Mouse (Mus musculus) left cerebral cortex, postnatal 25 days (tissue): ENCODE measurements around the gene Galnt14. TPM values are rescaled to one million over a fixed set of nuclear protein-coding genes. Genes with fewer than 3 reads are reported as not detected.

Source experiments
- DNase-seq, 2 experiments: peaks; one replicate each; pipeline ENCODE4 v3.0.0; 2022; ENCODE audit warnings: low spot score in 2 of 2, mixed read lengths in 1 of 2
- intact Hi-C: fragments of 180-260 bp; cut with DNase I; formaldehyde crosslinking; loops from one replicate; pipeline ENCODE4 v1.15.1; 2025
- total RNA-seq, 2 experiments: library from RNA; stranded (reverse); gene quantifications; 2 replicates each; pipeline ENCODE4 v1.2.3; 2021

The Galnt14 gene
- total RNA-seq, 2 experiments from 2014 or later = 17.6 to 20.9 TPM

DNA sequence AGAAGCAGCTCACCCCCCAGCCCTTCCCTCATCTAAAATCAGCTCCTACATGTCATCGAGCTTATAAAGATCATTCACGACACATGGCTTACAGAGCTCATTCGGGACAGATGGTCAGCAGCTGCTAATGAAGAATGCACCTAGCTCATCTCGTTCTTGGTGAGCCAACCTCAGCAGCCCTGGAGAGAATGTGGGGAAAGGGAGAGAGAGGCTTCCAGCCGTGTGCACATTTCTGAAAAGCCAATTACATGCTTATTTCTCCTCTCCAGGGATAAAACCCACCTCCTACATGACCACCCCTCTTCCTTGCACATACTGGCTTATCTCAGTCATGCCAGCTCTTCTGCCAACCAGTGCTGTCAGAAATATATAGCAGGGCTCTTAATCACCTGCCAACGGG lies 110.3 kb downstream of the Galnt14 start:
- intact Hi-C loops = no loop called here

GRCm38 (mm10) chr17:73592081-73592480 lies 118.2 kb downstream of the Galnt14 start:
- intact Hi-C loops = no loop called here
- DNase-seq = peak in 1 of 2 experiments; percentile 64

More for the DNA sequence above, 110.3 kb downstream of the Galnt14 start:
- DNase-seq = no peak

- DNase-seq = no peak
- intact Hi-C loops = no loop called here
Measured at GRCm38 (mm10) chr17:73587573-73587972, 122.7 kb downstream of the Galnt14 start.

DNA sequence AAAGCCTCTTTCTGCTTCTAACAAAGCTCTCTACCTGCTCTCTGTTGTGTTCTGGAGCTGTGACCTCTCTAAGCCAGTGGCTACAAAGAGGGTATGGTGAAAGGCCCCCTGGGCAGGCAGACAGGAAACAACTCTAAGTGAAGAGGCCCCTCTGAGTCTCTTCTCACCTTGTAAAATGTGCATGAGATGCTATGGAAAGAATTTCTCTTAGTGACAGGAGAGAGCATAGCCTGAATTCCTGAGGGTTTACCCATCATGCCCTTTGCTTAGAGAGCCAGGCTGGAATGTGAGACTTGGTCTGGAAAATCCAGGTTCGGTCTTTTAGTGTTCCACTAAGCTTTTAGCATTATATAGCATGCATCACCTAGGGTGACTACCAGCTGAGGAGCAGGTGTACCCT lies 136.1 kb downstream of the Galnt14 start:
- no peak for DNase-seq
- intact Hi-C loops = loop anchor here (5.0 kb wide), 1 partner anchor 308 kb away; no protein-coding TSS in a partner anchor

- DNase-seq = no peak
- intact Hi-C loops = loop anchor here (5.0 kb wide), 1 partner anchor 309 kb away; no protein-coding TSS in a partner anchor
Measured at GRCm38 (mm10) chr17:73572881-73573280, 137.4 kb downstream of the Galnt14 start.

DNA sequence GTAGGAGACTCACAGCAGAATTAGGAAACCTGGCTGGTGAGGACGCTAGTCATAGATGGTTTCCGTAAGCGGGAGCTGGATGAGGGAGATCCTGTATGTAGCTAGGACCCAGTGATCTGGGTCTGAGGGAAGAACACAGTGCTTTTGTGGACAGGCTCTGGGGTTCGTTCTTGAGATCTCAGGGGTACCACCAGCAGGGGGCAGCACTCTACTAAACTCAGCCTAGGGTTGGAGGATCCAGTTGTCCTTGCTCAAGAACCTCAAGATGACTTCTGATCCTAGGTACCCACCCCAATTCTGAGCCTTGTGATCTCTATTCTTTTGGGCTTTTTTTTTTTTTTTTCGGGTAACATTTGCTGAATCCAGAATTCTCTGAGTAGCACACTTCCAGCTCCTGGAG lies 137.8 kb downstream of the Galnt14 start:
- intact Hi-C loops = loop anchor here (5.0 kb wide), 1 partner anchor 310 kb away; no protein-coding TSS in a partner anchor
- DNase-seq = peak; percentile 44 to 56

DNA sequence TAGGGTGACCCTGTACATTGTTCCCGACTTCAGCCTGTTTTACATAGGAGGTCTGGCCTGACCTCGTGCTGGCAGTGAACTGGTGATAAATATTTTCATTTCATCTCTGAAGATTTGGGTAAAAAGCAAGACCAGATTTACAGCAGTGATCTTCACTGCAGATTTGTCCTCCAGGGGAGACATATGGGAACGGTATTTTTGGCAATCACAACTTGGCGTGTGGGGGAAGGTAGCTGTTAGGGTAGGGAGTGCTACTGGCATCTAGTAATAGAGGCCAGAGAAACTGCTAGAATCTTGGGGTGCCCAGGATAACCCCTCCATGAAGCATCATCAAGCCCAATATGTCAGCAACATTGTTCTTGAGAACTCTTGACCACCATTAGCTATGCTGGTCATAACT lies 138.3 kb downstream of the Galnt14 start:
- intact Hi-C loops = loop anchor here (5.0 kb wide), 1 partner anchor 310 kb away; no protein-coding TSS in a partner anchor
- DNase-seq = peak; percentile 38 to 78

GRCm38 (mm10) chr17:73568204-73568603 lies 142.0 kb downstream of the Galnt14 start:
- no peak for DNase-seq
- intact Hi-C loops = no loop called here

DNA sequence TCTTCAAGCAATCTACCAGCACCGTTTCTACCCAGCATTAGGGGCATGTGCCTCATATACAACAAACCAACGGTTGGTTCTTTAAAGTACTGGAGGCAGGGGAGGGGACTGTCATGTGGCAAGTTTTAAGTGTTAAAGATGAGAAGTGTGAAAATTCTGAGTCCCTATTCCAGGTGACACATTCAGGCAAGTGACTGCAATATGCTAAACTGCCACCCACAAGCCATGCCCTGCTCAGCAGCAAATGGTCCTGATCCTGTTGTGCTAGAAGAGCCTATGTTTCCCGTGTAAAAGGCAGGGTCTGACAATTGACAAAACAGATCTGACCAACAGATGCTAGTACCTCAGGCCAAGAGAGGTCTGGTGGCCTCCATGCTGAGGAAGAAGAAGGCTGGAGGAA lies 149.1 kb downstream of the Galnt14 start:
- DNase-seq = peak in 1 of 2 experiments; percentile 54
- intact Hi-C loops = loop anchor here (2.0 kb wide), 1 partner anchor 42 kb away; no protein-coding TSS in a partner anchor

- intact Hi-C loops = loop anchor here (1.0 to 2.0 kb wide), 2 partner anchors 41 to 152 kb away; no protein-coding TSS in a partner anchor
- DNase-seq = peak in 1 of 2 experiments; percentile 77
Measured at GRCm38 (mm10) chr17:73560208-73560784, 150.0 kb downstream of the Galnt14 start.

DNA sequence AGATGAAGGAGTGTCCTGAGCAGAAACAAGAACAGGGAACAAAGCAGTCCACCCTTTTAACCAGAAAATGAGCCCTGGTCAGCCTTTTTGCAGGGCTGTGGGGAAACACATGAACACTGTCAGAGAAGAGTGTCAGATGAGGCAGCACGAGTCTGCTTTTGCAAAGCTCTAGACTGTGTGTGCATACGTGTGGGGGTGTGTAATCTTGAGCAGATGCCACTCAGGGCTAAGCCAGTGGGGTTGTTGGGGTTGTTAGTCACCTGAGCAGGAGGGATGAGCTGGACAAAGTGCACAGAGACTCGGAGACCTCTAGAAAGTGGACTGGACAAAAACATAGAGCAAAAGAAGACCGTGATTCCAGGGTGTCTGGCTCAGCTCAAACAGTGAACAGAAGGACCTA lies 150.8 kb downstream of the Galnt14 start:
- DNase-seq = peak in 1 of 2 experiments; percentile 34
- intact Hi-C loops = no loop called here

DNA sequence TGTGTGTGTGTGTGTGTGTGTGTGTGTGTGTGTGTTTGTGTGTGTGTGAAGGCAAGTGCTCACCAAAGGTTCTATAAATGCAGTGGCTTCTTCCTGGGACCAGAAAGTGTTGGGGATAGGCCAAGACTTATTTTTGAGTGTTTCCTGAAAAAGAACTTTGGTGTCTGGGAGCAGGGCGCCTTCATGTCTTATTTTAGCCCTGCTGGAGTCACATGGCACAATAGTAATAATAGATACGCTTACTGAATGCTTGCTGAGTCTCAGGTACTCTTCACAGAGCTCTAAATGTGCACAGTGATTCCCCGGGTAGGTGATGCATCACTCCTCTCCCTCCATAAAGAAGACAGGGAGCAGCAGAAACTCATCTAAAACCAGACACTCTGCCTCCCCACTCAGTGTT lies 153.2 kb downstream of the Galnt14 start:
- intact Hi-C loops = no loop called here
- peak in 1 of 2 experiments; percentile 61 for DNase-seq

GRCm38 (mm10) chr17:73556436-73556835 lies 153.8 kb downstream of the Galnt14 start:
- DNase-seq = no peak
- intact Hi-C loops = no loop called here

DNA sequence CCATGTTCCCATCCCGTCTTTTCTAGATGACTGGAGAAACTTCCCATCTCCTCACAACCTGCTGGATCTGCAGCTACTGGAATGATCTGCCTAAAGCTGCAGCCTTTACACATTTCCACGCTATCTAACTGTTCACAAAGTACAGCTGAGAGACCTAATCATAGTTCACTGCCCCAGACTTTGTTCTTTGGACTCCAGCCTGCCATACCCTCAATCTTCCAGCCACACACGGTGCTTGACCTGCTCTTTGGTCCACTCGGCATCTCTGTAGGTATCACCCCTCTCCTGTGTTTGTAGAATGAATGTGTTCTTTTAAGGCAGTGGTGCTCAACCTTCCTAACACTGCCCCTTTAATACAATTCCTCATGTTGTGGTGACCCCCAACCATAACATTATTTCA lies 155.6 kb downstream of the Galnt14 start:
- no peak for DNase-seq
- intact Hi-C loops = no loop called here

GRCm38 (mm10) chr17:73548783-73549566 lies 161.3 kb downstream of the Galnt14 start:
- intact Hi-C loops = no loop called here
- DNase-seq = no peak

DNA sequence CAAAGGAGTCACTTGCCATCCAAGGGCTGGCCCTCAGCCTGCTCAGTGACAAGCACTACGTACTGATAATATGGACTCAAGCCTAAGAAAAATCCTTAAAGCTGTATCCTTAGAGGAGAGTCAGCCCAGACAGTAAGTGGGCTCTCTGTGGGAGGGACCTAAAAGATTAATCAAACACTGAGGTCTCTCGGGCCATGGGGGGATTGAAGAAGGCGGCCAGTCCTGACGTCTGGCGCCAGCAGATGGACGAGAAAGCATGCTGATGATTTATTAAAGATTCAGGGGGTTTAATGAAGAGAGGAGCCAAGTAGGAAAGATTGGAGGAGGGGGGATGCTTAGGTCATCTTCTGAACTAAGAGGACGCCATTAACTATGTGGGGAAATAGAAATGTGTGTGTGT lies 162.1 kb downstream of the Galnt14 start:
- intact Hi-C loops = no loop called here

DNA sequence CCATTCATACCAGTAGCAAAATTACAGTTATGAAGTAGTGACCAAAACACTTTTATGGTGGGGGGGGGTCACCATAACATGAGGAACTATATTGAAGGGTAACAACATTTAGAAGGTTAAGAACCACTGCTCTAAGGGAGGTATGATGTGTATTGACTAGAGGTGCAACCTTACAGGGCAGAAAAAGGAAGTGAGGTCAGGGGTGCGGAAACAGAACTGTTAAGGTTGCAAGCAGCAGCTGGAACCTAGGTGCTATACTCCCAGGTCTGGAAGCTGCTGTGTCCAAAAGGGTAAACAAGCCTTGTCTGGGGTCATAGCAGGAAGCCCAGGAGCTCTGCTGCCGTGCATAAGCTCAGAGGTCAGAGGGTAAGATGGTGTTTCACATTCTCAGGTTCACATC lies 162.8 kb downstream of the Galnt14 start:
- DNase-seq = no peak
- intact Hi-C loops = no loop called here

More for the DNA sequence above, 162.1 kb downstream of the Galnt14 start:
- DNase-seq = no peak

DNA sequence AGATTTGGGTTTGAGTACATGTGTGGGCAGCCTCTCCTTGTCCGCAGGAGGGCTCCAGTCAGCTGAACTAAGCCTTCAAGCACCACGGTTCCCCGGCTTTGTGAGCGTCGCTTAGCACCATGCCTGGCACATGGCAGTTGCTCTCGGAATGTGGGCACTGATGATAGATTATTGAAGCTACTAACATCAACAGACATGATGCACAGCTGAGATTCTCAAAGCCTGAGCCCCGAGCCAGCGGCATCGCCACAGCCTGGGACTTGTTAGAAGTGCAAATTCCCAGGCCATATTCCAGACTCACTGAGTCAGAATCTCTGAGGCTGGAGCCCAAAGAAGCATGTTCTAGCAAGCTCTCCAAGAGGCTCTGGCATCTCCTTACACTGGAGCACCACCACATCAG lies 168.3 kb downstream of the Galnt14 start:
- intact Hi-C loops = no loop called here
- DNase-seq = peak in 1 of 2 experiments; percentile 51

DNA sequence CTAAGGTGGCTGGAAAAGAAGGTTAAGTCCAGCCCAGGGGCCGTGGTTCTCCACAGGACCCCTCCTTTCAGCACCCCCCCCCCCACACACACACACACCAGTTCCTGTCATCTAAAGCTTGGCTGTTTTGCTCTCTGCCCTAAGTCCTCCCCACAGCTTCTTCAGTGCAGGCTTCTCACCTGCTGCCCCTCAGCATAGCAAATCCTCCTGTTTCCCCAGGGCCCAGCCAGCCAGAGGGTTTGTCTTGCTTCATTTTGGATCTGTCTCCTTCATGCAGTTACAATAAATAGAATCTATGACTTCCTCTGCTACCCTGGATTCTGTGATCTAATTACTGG lies 169.1 kb downstream of the Galnt14 start:
- intact Hi-C loops = no loop called here
- no peak for DNase-seq

DNA sequence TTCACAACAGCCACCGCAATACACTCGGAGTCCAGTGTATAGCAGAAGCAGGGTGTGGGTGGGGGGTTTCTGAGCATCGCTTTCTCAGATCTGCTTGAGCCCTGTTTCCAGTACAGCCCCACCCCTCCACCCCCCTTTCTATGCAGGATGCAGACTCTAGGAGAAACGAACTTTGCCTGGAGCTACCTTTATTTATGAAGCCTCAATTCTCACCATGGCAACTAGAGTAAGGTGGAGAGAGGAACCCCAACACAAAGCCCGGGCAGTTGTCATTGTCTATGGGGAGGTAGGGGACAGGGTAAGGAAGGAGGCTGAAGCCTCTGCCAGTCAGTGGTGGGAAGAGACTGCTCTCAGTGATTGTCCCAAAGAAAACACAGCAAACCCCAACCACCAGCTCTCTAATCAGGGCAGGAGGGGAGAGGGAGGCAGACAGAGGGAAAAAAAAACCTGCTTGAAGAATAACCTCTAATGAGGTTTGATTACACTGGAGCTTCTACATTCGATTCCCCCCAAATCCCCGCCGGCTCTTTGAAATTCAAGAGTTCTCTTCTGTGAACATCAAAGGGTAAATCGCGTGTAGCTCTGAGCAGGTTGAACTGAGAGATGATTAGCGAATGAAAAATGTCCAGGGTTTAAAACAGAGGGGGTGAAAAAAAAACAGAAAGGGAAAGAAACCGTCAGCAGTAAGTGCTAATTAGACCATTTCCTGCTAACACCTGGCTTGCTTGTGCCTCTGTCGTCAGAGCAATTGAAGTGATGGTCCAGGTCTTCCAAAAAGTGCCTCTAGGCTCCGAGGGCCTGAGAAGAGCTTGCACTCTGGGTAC lies 169.6 kb downstream of the Galnt14 start:
- DNase-seq = peak in 1 of 2 experiments; percentile 15
- intact Hi-C loops = no loop called here
